Mouse (Mus musculus) erythroid progenitor cell, adult 5-6 weeks (primary cell): ENCODE measurements around the gene Reep6. TPM values are rescaled to one million over a fixed set of nuclear protein-coding genes. Genes with fewer than 3 reads are reported as not detected.
A peak's percentile ranks its signal among the peaks of the same experiment; 100 is the strongest.

Source experiments
- ATAC-seq: replicated peaks from 2 replicates; pipeline ENCODE4 v1.8.0; 2016; ENCODE audit warnings: moderate number of reproducible peaks, mild to moderate bottlenecking, moderate TSS enrichment, inconsistent platforms; ENCODE audit not compliant: poor library complexity, low FRiP score, severe bottlenecking
- total RNA-seq, 2 experiments: library from RNA; stranded (forward) in 1 of 2; stranded (reverse) in 1 of 2; fragments of 150-400 nt in 1 of 2; fragments of 186-747, 209-891 nt in 1 of 2; gene quantifications; 2 replicates each; pipeline versions ENCODE4 v1.2.3 to v1.2.4; 2015 to 2017; ENCODE audit warnings: low replicate concordance in 2 of 2

Reep6 gene
- total RNA-seq (2015; ENCODE audit: low replicate concordance): 17.2 and 22.3 TPM in 2 replicates
- 16.8 and 18.2 TPM in 2 replicates for total RNA-seq (2017; ENCODE audit: low replicate concordance)

- ATAC-seq: peak; percentile 76
These were observed at the start of gene Reep6, which contains the start of gene Pcsk4 for GRCm38 (mm10) chr10:80329273-80330081. Gene Reep6, plus strand, starts transcription at chr10:80329953. Gene Pcsk4, minus strand, starts transcription at chr10:80329498.

- no peak for ATAC-seq
These were observed 48.4 kb upstream of the Reep6 start for GRCm38 (mm10) chr10:80281304-80281703.

GRCm38 (mm10) chr10:80281921-80282371, 47.8 kb upstream of the Reep6 start:
- no peak for ATAC-seq

- ATAC-seq: no peak
These were observed 47.0 kb upstream of the Reep6 start for GRCm38 (mm10) chr10:80282481-80283441.

GRCm38 (mm10) chr10:80285222-80286070, 44.3 kb upstream of the Reep6 start:
- ATAC-seq: no peak

- ATAC-seq: no peak
These were observed 41.7 kb upstream of the Reep6 start for GRCm38 (mm10) chr10:80288097-80288496.

- no peak for ATAC-seq
These were observed 41.1 kb upstream of the Reep6 start for GRCm38 (mm10) chr10:80288657-80289056.

- ATAC-seq: peak; percentile 92
These were observed 37.3 kb upstream of the Reep6 start, which contains the start of gene Rps15 for GRCm38 (mm10) chr10:80292251-80293146. Gene Rps15, plus strand, starts transcription at chr10:80292453.

- ATAC-seq: no peak
These were observed 36.4 kb upstream of the Reep6 start for GRCm38 (mm10) chr10:80293325-80293724.

GRCm38 (mm10) chr10:80294311-80294710, 35.4 kb upstream of the Reep6 start:
- no peak for ATAC-seq

GRCm38 (mm10) chr10:80294788-80295303, 34.9 kb upstream of the Reep6 start:
- ATAC-seq: no peak

GRCm38 (mm10) chr10:80295618-80296425, 33.9 kb upstream of the Reep6 start, which contains the start of gene Apc2:
Gene Apc2, plus strand, starts transcription at chr10:80295977.
- peak; percentile 55 for ATAC-seq

- no peak for ATAC-seq
These were observed 32.9 kb upstream of the Reep6 start for GRCm38 (mm10) chr10:80296824-80297223.

- ATAC-seq: no peak
These were observed 32.1 kb upstream of the Reep6 start for GRCm38 (mm10) chr10:80297526-80298133.

GRCm38 (mm10) chr10:80298571-80299281, 31.0 kb upstream of the Reep6 start:
- no peak for ATAC-seq

GRCm38 (mm10) chr10:80299301-80299700, 30.5 kb upstream of the Reep6 start:
- no peak for ATAC-seq
